Mouse (Mus musculus) ES-E14 (cell line): ENCODE results near the gene Arsb.

Experiments
- CHD2 ChIP-seq: IDR thresholded peaks from 2 replicates; pipeline ENCODE4 v1.6.1; 2014; ENCODE audit warnings: mild to moderate bottlenecking, low read depth, low read length, inconsistent platforms
- HCFC1 ChIP-seq: IDR thresholded peaks from 2 replicates; pipeline ENCODE4 v1.6.1; 2012; ENCODE audit warnings: low read length, inconsistent platforms, borderline replicate concordance; ENCODE audit not compliant: insufficient read depth
- MAFK ChIP-seq: IDR thresholded peaks from 2 replicates; pipeline ENCODE4 v1.6.1; 2014; ENCODE audit warnings: mild to moderate bottlenecking, low read depth, low read length, inconsistent platforms; ENCODE audit not compliant: insufficient read depth
- ZNF384 ChIP-seq: IDR thresholded peaks from 2 replicates; pipeline ENCODE4 v1.6.1; 2012; ENCODE audit warnings: low read depth, low read length, inconsistent platforms

DNA sequence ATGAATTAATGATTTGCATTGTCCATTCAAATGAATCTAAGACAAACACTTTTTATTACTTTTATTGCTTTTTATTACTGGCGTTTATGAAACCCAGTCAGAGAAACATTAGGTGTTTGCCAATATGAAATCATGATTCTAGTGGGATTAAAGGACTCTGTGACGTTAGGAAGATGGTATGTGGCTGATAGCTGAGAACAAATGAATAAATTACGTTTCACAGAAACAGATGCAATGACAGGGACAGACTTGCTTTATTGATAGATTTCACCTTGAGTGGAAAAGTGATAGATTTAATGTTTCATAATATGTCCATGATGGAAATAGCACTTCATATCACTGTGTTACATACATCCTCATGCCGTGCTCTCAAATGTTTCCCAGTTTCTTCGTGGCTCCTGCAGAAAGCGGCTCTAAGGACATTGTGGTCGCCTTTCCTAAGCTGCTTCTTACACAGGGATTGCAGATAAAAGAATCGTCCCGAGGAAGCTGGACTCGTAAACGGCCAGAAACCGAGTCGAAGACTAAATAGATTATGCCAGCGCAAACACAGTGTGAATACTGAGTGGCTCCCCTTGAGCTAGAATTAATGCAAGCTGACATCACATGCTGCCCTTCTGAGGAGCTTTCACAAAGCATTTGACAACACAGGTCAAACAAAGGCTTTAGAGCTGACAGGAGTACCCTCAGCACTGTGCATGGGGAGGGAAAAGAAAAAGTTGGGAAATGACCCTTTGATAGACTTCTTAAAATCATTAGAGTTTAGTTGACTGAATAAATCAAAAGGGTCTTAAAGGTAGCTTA is 18.6 kb upstream of the Arsb start:
- no peak for TF ChIP-seq MAFK
- TF ChIP-seq CHD2, result no peak
- TF ChIP-seq ZNF384, result no peak
- TF ChIP-seq HCFC1, result no peak
